Comparison of ENCODE assay signal across 20 mouse cellular contexts in genomic region chr4:124970194-124970593, GRCm38 (mm10). TPM values are rescaled to one million over a fixed set of nuclear protein-coding genes. Genes with fewer than 3 reads are reported as not detected.
DNase-seq lines count a peak whose midpoint lies in the region; ATAC-seq lines count a peak whose summit lies in the region.
"Had no signal": no experiment of that assay in that cellular context is flagged by ENCODE, and none has a peak within 500 bp of the region (broad histone marks: within the 10 kb centered on the region; RNA-seq: fewer than 3 reads in every experiment).

No protein-coding gene starts in this region.

- H3K9ac ChIP-seq in embryonic facial prominence, embryonic 13.5 days = peak overlapping the region; percentile 3; the same call in 1 of the 2 replicates
- H3K9ac ChIP-seq in midbrain, embryonic 15.5 days = no peak overlapping the region
- H3K9ac ChIP-seq: heart, embryonic 13.5 days; hindbrain, embryonic 15.5 days had no signal

- H3K36me3 ChIP-seq in embryonic facial prominence, embryonic 13.5 days = no peaks in the 10 kb centered on the region
- no peaks in the 10 kb centered on the region for H3K36me3 ChIP-seq in midbrain, embryonic 10.5 days
- no peaks in the 10 kb centered on the region for H3K36me3 ChIP-seq in midbrain, embryonic 15.5 days (replicated peaks)
- H3K36me3 ChIP-seq: G1E; heart, embryonic 13.5 days; hindbrain, embryonic 15.5 days had no signal

- H3K4me2 ChIP-seq in embryonic facial prominence, embryonic 13.5 days = no peak overlapping the region
- H3K4me2 ChIP-seq in midbrain, embryonic 15.5 days = no peak overlapping the region
- H3K4me2 ChIP-seq: heart, embryonic 13.5 days; hindbrain, embryonic 15.5 days had no signal

- H3K4me3 ChIP-seq in embryonic facial prominence, embryonic 13.5 days = no peak overlapping the region
- H3K4me3 ChIP-seq in midbrain, embryonic 10.5 days = no peak overlapping the region
- no peak overlapping the region for H3K4me3 ChIP-seq in midbrain, embryonic 15.5 days
- H3K4me3 ChIP-seq: gastrocnemius, adult 2 months; heart, embryonic 13.5 days; hindbrain, embryonic 15.5 days had no signal

- peak; percentile 71 for DNase-seq in heart, adult 11 months
- no peak for DNase-seq in heart, postnatal 10 days
- DNase-seq in midbrain, embryonic 10.5 days (ENCODE audit: low spot score) = no peak
- DNase-seq in layer of hippocampus, adult 11-12 months (ENCODE audit: low spot score) = no peak
- no peak for DNase-seq in right cerebral cortex, postnatal 36 days (ENCODE audit: low spot score in 2 of 2)
- DNase-seq in thymus, postnatal 10 days (ENCODE audit: low spot score in 2 of 2) = no peak
- DNase-seq: adrenal gland, adult 8-10 months; adrenal gland, postnatal 36 days; cerebellum, adult 2 months; cerebellum, postnatal 10 days; gastrocnemius, adult 2 months; gastrocnemius, postnatal 25 days; heart, postnatal 4 days had no signal

- no peaks in the 10 kb centered on the region for H3K9me3 ChIP-seq in embryonic facial prominence, embryonic 13.5 days
- H3K9me3 ChIP-seq in midbrain, embryonic 10.5 days (replicated peaks) = no peaks in the 10 kb centered on the region
- no peaks in the 10 kb centered on the region for H3K9me3 ChIP-seq in midbrain, embryonic 15.5 days
- H3K9me3 ChIP-seq: G1E; heart, embryonic 13.5 days; hindbrain, embryonic 15.5 days had no signal

- no peak for ATAC-seq in embryonic facial prominence, embryonic 13.5 days (ENCODE audit: insufficient number of reproducible peaks, insufficient read depth, low FRiP score, low TSS enrichment, low read depth)
- 0 out of 2 replicates have a peak, but pooled peaks have one; percentile 55 for ATAC-seq in midbrain, embryonic 15.5 days (replicated peaks)
- ATAC-seq: forebrain, embryonic 16.5 days; inflammation-experienced regulatory T-cells, adult 6 months had no signal

- H3K4me1 ChIP-seq in embryonic facial prominence, embryonic 13.5 days = peaks cover 67% of the 10 kb centered on the region
- H3K4me1 ChIP-seq in midbrain, embryonic 10.5 days = peaks cover 65% of the 10 kb centered on the region
- peaks cover 18% of the 10 kb centered on the region for H3K4me1 ChIP-seq in midbrain, embryonic 15.5 days
- H3K4me1 ChIP-seq: heart, embryonic 13.5 days had no signal

- intact Hi-C loops in heart, postnatal 10 days (cut with DNase I) = no loop called here

- peak overlapping the region; percentile 89 for H3K27ac ChIP-seq in embryonic facial prominence, embryonic 13.5 days
- peak overlapping the region; percentile 74 for H3K27ac ChIP-seq in midbrain, embryonic 10.5 days (replicated peaks)
- peak overlapping the region; percentile 65; the same call in 1 of the 2 replicates for H3K27ac ChIP-seq in midbrain, embryonic 15.5 days
- H3K27ac ChIP-seq: gastrocnemius, adult 2 months; heart, embryonic 13.5 days; hindbrain, embryonic 15.5 days had no signal

- 64% methylated on average over 11 of the region's 11 CpGs for WGBS in embryonic facial prominence, embryonic 13.5 days
- WGBS in midbrain, embryonic 10.5 days = 75% methylated on average over 11 of the region's 11 CpGs
- WGBS in midbrain, embryonic 15.5 days = 73% methylated on average over 11 of the region's 11 CpGs

- peaks cover 43% of the 10 kb centered on the region for H3K27me3 ChIP-seq in embryonic facial prominence, embryonic 13.5 days
- H3K27me3 ChIP-seq in midbrain, embryonic 10.5 days (ENCODE audit: low read depth, poor library complexity, severe bottlenecking) = no peaks in the 10 kb centered on the region; the same call in 1 of the 2 replicates
- no peaks in the 10 kb centered on the region for H3K27me3 ChIP-seq in midbrain, embryonic 15.5 days (replicated peaks)
- H3K27me3 ChIP-seq: hindbrain, embryonic 15.5 days had no signal

RNA-seq across cellular contexts. Expression of gene Rspo1, which starts 16.0 kb away (rescaled TPM):
- 1 to 10 TPM; 3.4 to 5.6 TPM for total RNA-seq in heart, postnatal 10 days (2021)
- 18.8 and 21.2 TPM in 2 replicates for polyA plus RNA-seq in embryonic facial prominence, embryonic 13.5 days (2015; fragmentation: Nextera tagmentation; extraction: Ambion mirVana)
- 11.0 and 16.4 TPM in 2 replicates for polyA plus RNA-seq in midbrain, embryonic 10.5 days (2016; fragmentation: Nextera tagmentation; extraction: Ambion mirVana)
- 2.4 and 3.7 TPM in 2 replicates for polyA plus RNA-seq in midbrain, embryonic 15.5 days (2015; fragmentation: Nextera tagmentation; extraction: Ambion mirVana)
- total RNA-seq: G1E had no signal
- polyA plus RNA-seq: G1E; inflammation-experienced regulatory T-cells, adult 6 months had no signal

RNA-seq across cellular contexts. Expression of gene Cdca8, which starts 31.1 kb away (rescaled TPM):
- 10 to 100 TPM; 15.4 to 16.6 TPM for total RNA-seq in heart, postnatal 10 days (2021)
- 133 and 141 TPM in 2 replicates for polyA plus RNA-seq in embryonic facial prominence, embryonic 13.5 days (2015; fragmentation: Nextera tagmentation; extraction: Ambion mirVana)
- polyA plus RNA-seq in midbrain, embryonic 10.5 days (2016; fragmentation: Nextera tagmentation; extraction: Ambion mirVana) = 271 and 298 TPM in 2 replicates
- polyA plus RNA-seq in midbrain, embryonic 15.5 days (2015; fragmentation: Nextera tagmentation; extraction: Ambion mirVana) = 24.8 and 30.6 TPM in 2 replicates

RNA-seq across cellular contexts. Expression of gene 9930104L06Rik, which starts 33.3 kb away (rescaled TPM):
- total RNA-seq in heart, postnatal 10 days (2021) = 10 to 100 TPM; 10.7 to 11.2 TPM
- polyA plus RNA-seq in embryonic facial prominence, embryonic 13.5 days (2015; fragmentation: Nextera tagmentation; extraction: Ambion mirVana) = 18.1 and 20.3 TPM in 2 replicates
- 17.4 and 18.9 TPM in 2 replicates for polyA plus RNA-seq in midbrain, embryonic 10.5 days (2016; fragmentation: Nextera tagmentation; extraction: Ambion mirVana)
- 14.3 and 16.9 TPM in 2 replicates for polyA plus RNA-seq in midbrain, embryonic 15.5 days (2015; fragmentation: Nextera tagmentation; extraction: Ambion mirVana)

RNA-seq across cellular contexts. Expression of gene Gnl2, which starts 46.2 kb away (rescaled TPM):
- total RNA-seq in heart, postnatal 10 days (2021) = 10 to 100 TPM; 36.0 to 37.0 TPM
- 111 and 112 TPM in 2 replicates for polyA plus RNA-seq in embryonic facial prominence, embryonic 13.5 days (2015; fragmentation: Nextera tagmentation; extraction: Ambion mirVana)
- 92.1 TPM in 2 replicates for polyA plus RNA-seq in midbrain, embryonic 10.5 days (2016; fragmentation: Nextera tagmentation; extraction: Ambion mirVana)
- polyA plus RNA-seq in midbrain, embryonic 15.5 days (2015; fragmentation: Nextera tagmentation; extraction: Ambion mirVana) = 96.9 and 104 TPM in 2 replicates
